Comparison of ENCODE assay signal across 23 mouse cellular contexts in genomic region chr6:12215178-12215553, GRCm38 (mm10).
DNase-seq lines count a peak whose midpoint lies in the region; ATAC-seq and TF ChIP-seq lines count a peak whose summit lies in the region.
"Had no signal": no experiment of that assay in that cellular context is flagged by ENCODE, and none has a peak within 500 bp of the region (broad histone marks: within the 10 kb centered on the region; RNA-seq: fewer than 3 reads in every experiment).

No protein-coding gene starts in this region.

- H3K9ac ChIP-seq in kidney, embryonic 15.5 days = no peak overlapping the region
- no peak overlapping the region for H3K9ac ChIP-seq in lung, embryonic 14.5 days
- no peak overlapping the region for H3K9ac ChIP-seq in stomach, embryonic 14.5 days (replicated peaks; ENCODE audit: low read depth, low read length)
- no peak overlapping the region for H3K9ac ChIP-seq in stomach, postnatal 0 days (ENCODE audit: low read length)
- H3K9ac ChIP-seq in intestine, embryonic 15.5 days = no peak overlapping the region
- H3K9ac ChIP-seq: embryonic facial prominence, embryonic 13.5 days; embryonic facial prominence, embryonic 15.5 days; forebrain, embryonic 12.5 days had no signal

- no peaks in the 10 kb centered on the region for H3K36me3 ChIP-seq in kidney, embryonic 15.5 days
- H3K36me3 ChIP-seq in lung, embryonic 14.5 days (ENCODE audit: insufficient read depth) = no peaks in the 10 kb centered on the region
- H3K36me3 ChIP-seq in stomach, embryonic 14.5 days (ENCODE audit: control insufficient read depth, insufficient read depth, low read length) = no peaks in the 10 kb centered on the region
- H3K36me3 ChIP-seq in stomach, postnatal 0 days (ENCODE audit: control insufficient read depth, insufficient read depth, low read length) = no peaks in the 10 kb centered on the region
- H3K36me3 ChIP-seq in intestine, embryonic 15.5 days = no peaks in the 10 kb centered on the region
- H3K36me3 ChIP-seq: embryonic facial prominence, embryonic 13.5 days; embryonic facial prominence, embryonic 15.5 days; forebrain, embryonic 10.5 days; forebrain, embryonic 12.5 days had no signal

- 22% methylated on average over 1 of the region's 1 CpGs for WGBS in kidney, embryonic 15.5 days
- 25% methylated on average over 1 of the region's 1 CpGs for WGBS in lung, embryonic 14.5 days
- 33% methylated on average over 1 of the region's 1 CpGs for WGBS in stomach, embryonic 14.5 days
- WGBS in stomach, postnatal 0 days = 34% methylated on average over 1 of the region's 1 CpGs
- WGBS in intestine, embryonic 15.5 days = 47% methylated on average over 1 of the region's 1 CpGs

- H3K4me3 ChIP-seq in kidney, embryonic 15.5 days (replicated peaks) = no peak overlapping the region
- no peak overlapping the region for H3K4me3 ChIP-seq in lung, embryonic 14.5 days (ENCODE audit: low read depth, low read length)
- no peak overlapping the region for H3K4me3 ChIP-seq in stomach, embryonic 14.5 days (ENCODE audit: low read depth, low read length)
- H3K4me3 ChIP-seq in stomach, postnatal 0 days (ENCODE audit: low read depth, low read length) = no peak overlapping the region
- H3K4me3 ChIP-seq in intestine, embryonic 15.5 days (replicated peaks) = no peak overlapping the region
- H3K4me3 ChIP-seq: embryonic facial prominence, embryonic 13.5 days; embryonic facial prominence, embryonic 15.5 days; erythroblast, embryonic 14.5 days; forebrain, embryonic 10.5 days; forebrain, embryonic 12.5 days had no signal

- no peak overlapping the region for H3K4me2 ChIP-seq in kidney, embryonic 15.5 days
- no peak overlapping the region for H3K4me2 ChIP-seq in lung, embryonic 14.5 days
- H3K4me2 ChIP-seq in stomach, embryonic 14.5 days (replicated peaks; ENCODE audit: low read depth, low read length) = no peak overlapping the region
- H3K4me2 ChIP-seq in stomach, postnatal 0 days (replicated peaks; ENCODE audit: low read depth) = no peak overlapping the region
- no peak overlapping the region for H3K4me2 ChIP-seq in intestine, embryonic 15.5 days (replicated peaks)
- H3K4me2 ChIP-seq: embryonic facial prominence, embryonic 13.5 days; embryonic facial prominence, embryonic 15.5 days; forebrain, embryonic 12.5 days had no signal

- ATAC-seq in kidney, embryonic 15.5 days (replicated peaks; ENCODE audit: low FRiP score) = peak; percentile 29; the same call in 1 of the 2 replicates
- ATAC-seq in lung, embryonic 14.5 days (ENCODE audit: insufficient read depth) = peak; percentile 83; the same call in 1 of the 2 replicates
- peak; percentile 42; the same call in 1 of the 2 replicates for ATAC-seq in stomach, embryonic 14.5 days (ENCODE audit: insufficient number of reproducible peaks, insufficient read depth, low FRiP score, low read depth)
- no peak for ATAC-seq in stomach, postnatal 0 days (ENCODE audit: low FRiP score, low TSS enrichment)
- ATAC-seq in intestine, embryonic 15.5 days = no peak
- ATAC-seq: forebrain, embryonic 14.5 days had no signal

- TF ChIP-seq CTCF in lung, embryonic 14.5 days (IDR thresholded peaks at IDR 0.05; ENCODE audit: low read depth) = no peak
- no peak for TF ChIP-seq CTCF in stomach, postnatal 0 days (IDR thresholded peaks at IDR 0.05; ENCODE audit: low read depth)

- TF ChIP-seq EP300 in stomach, postnatal 0 days (optimal IDR thresholded peaks at IDR 0.05) = no peak

- peaks cover 13% of the 10 kb centered on the region; the same call in 1 of the 2 replicates for H3K9me3 ChIP-seq in kidney, embryonic 15.5 days (replicated peaks)
- H3K9me3 ChIP-seq in lung, embryonic 14.5 days (ENCODE audit: low read depth, low read length) = peaks cover 4% of the 10 kb centered on the region; the same call in 1 of the 2 replicates
- peaks cover 3% of the 10 kb centered on the region; the same call in 1 of the 2 replicates for H3K9me3 ChIP-seq in stomach, embryonic 14.5 days (ENCODE audit: control insufficient read depth, low read depth, low read length)
- no peaks in the 10 kb centered on the region for H3K9me3 ChIP-seq in stomach, postnatal 0 days (ENCODE audit: control insufficient read depth, low read length)
- H3K9me3 ChIP-seq in intestine, embryonic 15.5 days = no peaks in the 10 kb centered on the region

- no peak for DNase-seq in kidney, adult 9 months
- peak; percentile 62 for DNase-seq in lung, embryonic 14.5 days
- DNase-seq in lung, postnatal 14 days = no peak
- DNase-seq in stomach, postnatal 0 days (ENCODE audit: low spot score) = no peak
- DNase-seq: adrenal gland, adult 2 months; adrenal gland, postnatal 10 days; adrenal gland, postnatal 25 days; cerebellum, adult 11 months; cerebellum, adult 18-20 months; cerebellum, adult 8-10 months; cerebellum, adult 9-11 months; cerebellum, postnatal 14 days; cerebellum, postnatal 36 days; embryo, embryonic 11 days had no signal

- no peaks in the 10 kb centered on the region for H3K4me1 ChIP-seq in kidney, embryonic 15.5 days
- H3K4me1 ChIP-seq in lung, embryonic 14.5 days (ENCODE audit: insufficient read depth) = no peaks in the 10 kb centered on the region
- no peaks in the 10 kb centered on the region for H3K4me1 ChIP-seq in stomach, embryonic 14.5 days (ENCODE audit: control insufficient read depth, insufficient read depth, low read length)
- H3K4me1 ChIP-seq in stomach, postnatal 0 days (replicated peaks; ENCODE audit: control insufficient read depth, insufficient read depth) = no peaks in the 10 kb centered on the region
- no peaks in the 10 kb centered on the region for H3K4me1 ChIP-seq in intestine, embryonic 15.5 days (replicated peaks)
- H3K4me1 ChIP-seq: embryonic facial prominence, embryonic 13.5 days; embryonic facial prominence, embryonic 15.5 days; forebrain, embryonic 10.5 days; forebrain, embryonic 12.5 days had no signal

- H3K27ac ChIP-seq in kidney, embryonic 15.5 days = no peak overlapping the region
- H3K27ac ChIP-seq in lung, embryonic 14.5 days (ENCODE audit: low read depth) = no peak overlapping the region
- peak overlapping the region; percentile 35; the same call in 1 of the 2 replicates for H3K27ac ChIP-seq in stomach, embryonic 14.5 days (ENCODE audit: low read length)
- H3K27ac ChIP-seq in stomach, postnatal 0 days (replicated peaks) = no peak overlapping the region
- no peak overlapping the region for H3K27ac ChIP-seq in intestine, embryonic 15.5 days
- H3K27ac ChIP-seq: embryonic facial prominence, embryonic 13.5 days; embryonic facial prominence, embryonic 15.5 days; forebrain, embryonic 10.5 days; forebrain, embryonic 12.5 days had no signal

- H3K27me3 ChIP-seq in kidney, embryonic 15.5 days = no peaks in the 10 kb centered on the region
- H3K27me3 ChIP-seq in lung, embryonic 14.5 days (ENCODE audit: insufficient read depth, low read length) = no peaks in the 10 kb centered on the region
- no peaks in the 10 kb centered on the region for H3K27me3 ChIP-seq in stomach, embryonic 14.5 days (ENCODE audit: control insufficient read depth, insufficient read depth, low read length)
- H3K27me3 ChIP-seq in stomach, postnatal 0 days (ENCODE audit: control insufficient read depth, insufficient read depth, low read length) = no peaks in the 10 kb centered on the region
- H3K27me3 ChIP-seq in intestine, embryonic 15.5 days (replicated peaks) = no peaks in the 10 kb centered on the region
- H3K27me3 ChIP-seq: embryonic facial prominence, embryonic 13.5 days; embryonic facial prominence, embryonic 15.5 days; forebrain, embryonic 12.5 days had no signal

Comparison
In these comparisons a context has a peak if more than half of its experiments do, and no peak if none do; other contexts are left out.
1. ATAC-seq: peak in kidney, embryonic 15.5 days (single experiment), lung, embryonic 14.5 days (single experiment) and stomach, embryonic 14.5 days (single experiment); none in stomach, postnatal 0 days (single experiment) and intestine, embryonic 15.5 days (single experiment).